Mouse (Mus musculus) urinary bladder, postnatal 10 days (tissue): ENCODE results near the gene Fanca.
"Not testable (repeated sequence)": the region's sequence is repeated elsewhere in the genome, so short reads cannot be mapped to it uniquely, and the experiment has no call there.

Experiments
- DNase-seq: peaks from one replicate; pipeline ENCODE4 v3.0.0; 2022; ENCODE audit warnings: low spot score

Fanca gene

DNA sequence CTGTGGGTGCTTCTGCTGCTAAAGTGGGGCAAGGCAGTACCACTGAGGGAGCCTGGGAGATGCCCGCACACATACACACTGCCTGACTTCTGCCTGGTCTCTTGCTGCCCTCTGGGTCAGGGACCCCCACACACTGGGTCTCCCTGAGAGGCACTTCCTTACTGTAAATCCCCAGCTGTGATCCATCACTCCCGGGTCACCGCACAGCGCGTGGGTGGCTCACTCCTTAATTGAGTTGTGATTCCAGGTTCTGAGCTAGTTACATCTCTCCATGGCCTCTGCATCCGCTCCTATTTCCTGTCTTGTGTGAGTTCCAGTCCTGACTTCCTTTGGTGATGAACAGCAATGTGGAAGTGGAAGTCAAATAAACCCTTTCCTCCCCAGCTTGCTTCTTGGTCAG, 12.3 kb upstream of the Fanca start:
- no peak for DNase-seq

GRCm38 (mm10) chr8:123329961-123330360, 11.6 kb upstream of the Fanca start:
- DNase-seq, result no peak

DNA sequence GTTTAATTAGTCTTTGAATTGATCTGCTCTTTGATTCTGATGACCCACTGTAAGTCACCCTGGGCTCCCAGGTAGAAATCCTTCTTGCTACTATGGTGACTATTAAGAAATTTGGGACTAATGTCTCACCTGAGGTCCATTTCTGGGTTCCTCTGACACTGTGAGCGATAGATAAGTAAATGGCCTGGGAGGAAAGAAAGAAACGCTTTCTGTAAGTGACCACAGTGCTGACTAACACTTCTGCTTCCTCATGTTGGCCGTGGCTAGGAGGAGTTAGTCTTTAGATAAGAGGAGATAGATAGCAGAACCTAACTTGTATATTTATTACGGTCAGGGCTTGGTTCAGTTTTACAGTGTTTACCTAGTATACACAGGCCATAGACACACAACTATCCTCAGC, 11.0 kb upstream of the Fanca start:
- DNase-seq, result no peak

DNA sequence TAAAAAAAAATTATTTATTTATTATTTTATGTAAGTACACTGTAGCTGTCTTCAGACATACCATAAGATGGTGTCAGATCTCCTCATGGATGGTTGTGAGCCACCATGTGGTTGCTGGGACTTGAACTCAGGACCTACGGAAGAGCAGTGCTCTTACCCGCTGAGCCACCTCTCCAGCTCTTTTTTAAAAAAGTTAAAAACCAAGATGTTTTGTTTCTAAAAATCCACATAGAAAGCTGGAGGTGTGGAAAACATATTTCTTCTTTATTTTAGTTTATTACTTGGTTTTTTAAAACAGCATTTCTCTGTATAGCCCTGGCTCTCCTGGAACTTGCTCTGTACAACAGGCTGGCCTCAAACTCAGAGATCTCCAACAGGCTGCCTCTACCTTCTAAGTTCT, 10.2 kb upstream of the Fanca start:
- no peak for DNase-seq

DNA sequence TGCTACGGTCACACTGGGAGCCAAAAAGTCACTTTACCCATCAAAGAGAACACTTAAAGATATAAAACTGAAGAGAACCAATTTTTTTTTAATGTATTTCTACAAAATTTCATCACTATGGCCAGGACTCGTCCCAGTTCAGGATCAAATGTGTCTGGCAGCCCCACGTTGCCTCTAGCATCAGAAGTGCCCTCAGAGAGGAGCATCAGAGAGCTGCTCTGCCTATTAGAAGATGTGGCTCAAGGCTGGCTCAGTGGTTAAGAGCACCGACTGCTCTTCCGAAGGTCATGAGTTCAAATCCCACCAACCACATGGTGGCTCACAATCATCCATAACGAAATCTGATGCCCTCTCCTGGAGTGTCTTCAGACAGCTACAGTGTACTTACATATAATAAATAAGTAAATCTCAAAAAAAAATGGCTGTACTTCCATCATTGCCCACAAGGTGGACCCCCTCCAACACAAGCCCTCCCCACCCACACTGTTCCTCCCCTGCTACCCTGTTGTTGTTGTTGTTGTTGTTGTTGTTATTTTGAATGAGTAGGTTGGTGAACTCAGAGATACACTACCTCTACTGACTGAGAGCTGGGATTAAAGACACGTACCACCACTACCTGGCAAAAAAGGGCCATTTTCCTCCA, 1.3 kb upstream of the Fanca start:
- DNase-seq, result no peak

DNA sequence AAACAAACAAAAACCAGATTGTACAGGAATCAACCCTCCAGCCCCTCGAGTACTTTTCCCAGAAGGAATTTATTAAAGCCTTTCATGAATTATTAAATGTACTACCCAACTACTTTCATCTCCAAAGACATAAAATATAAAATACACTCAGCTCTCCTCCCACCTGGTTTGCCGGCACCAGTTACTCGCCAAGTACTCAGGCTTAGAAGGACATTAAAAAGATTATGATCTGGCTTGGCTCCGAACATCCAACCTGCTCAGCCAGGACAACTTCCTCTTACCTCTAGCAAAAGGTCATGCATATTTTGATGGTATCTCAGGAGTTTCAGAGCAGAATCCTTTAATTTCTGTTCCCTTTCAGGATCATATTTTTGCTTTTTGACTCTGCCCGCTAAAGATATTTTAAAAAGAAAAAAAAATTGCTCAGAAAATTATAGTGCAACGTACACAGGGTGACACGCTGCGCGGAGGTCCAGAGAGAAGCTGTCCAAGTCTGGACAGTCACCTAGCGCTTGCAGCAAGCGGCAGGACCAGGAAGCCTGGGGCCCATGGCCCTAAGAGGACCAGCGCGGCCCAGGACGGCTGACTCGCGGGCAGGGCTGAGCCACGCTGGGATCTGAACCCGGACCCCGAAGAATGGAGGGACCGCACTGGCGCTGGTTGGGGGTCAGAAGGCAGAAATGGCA, 452 bp downstream of the Fanca start:
- DNase-seq, result no peak

DNA sequence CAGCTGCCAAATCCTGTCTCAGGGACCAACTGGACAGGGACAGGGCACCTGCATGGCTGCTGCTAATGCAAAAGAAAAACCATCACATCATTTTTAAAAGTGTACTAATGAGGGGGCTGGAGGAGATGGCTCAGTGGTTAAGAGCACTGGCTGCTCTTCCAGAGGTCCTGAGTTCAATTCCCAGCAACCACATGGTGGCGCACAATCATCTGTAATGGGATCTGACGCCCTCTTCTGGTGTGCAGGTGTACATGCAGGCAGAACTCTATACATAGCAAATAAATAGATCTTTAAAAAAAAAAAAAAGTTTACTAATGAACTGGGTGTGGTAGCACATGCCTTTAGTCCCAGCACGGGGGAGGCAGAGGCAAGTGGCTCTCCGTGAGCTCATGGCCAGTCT, 9.6 kb downstream of the Fanca start:
- no peak for DNase-seq

DNA sequence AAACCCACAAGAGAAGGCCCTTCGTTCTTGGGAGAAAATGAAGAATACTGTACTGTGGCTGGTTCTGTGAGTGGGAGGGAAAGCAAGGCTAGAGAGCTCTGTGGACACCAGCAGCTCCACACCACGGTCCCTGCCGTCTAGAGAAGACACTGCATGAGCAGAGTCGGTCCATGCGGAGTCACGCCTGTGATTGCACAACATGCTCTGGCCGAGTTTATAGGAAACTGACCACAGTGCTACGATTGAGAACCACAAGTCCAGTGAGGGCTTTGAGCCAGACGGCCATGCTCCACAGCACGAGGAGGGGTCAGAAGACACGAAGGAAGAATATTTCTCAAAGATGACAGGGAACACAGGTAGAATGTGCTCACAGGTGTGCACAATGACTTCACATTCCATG, 20.1 kb downstream of the Fanca start:
- DNase-seq, result no peak

DNA sequence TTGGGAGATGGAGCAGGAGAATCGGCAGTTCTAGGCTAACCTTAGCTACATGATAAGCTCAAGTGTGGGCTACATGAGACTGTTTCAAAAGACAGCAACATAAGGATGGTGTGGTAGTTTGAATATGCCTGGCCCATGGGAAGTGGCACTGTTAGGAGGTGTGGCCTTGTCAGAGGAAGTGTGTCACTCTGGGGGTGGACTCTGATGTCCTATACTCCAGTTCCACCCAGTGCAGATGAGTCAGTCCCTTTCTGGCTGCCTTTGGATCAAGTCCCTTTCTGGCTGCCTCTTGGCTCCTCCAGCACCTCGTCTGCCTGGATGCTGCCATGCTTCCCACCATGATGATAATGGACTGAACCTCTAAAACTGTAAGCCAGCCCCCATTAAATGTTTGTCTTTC, 25.6 kb downstream of the Fanca start:
- DNase-seq, result no peak

- DNase-seq, result no peak
These were observed 26.1 kb downstream of the Fanca start for GRCm38 (mm10) chr8:123292281-123292680.

- DNase-seq, result no peak
These were observed 26.7 kb downstream of the Fanca start for GRCm38 (mm10) chr8:123291716-123292115.

DNA sequence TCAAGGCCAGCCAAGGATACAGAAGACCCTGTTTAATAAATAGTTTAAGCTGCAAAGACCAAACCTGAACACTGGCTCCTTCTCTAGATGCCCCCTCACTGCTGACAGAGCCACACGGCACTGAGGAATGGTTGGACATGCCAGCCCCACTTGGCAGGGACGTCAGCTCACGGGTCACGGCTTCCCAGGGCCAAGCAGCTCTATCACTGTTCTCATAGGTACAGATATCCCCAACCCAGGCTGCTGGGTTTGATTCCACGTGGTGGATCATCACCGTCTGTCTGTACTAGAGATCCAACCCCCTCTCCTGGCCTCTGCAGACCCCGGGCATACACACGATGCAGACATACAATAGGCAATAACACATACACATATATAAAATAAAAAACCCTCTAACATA, 27.7 kb downstream of the Fanca start:
- DNase-seq, result no peak

- DNase-seq, result no peak
These were observed 28.2 kb downstream of the Fanca start for GRCm38 (mm10) chr8:123290166-123290565.

DNA sequence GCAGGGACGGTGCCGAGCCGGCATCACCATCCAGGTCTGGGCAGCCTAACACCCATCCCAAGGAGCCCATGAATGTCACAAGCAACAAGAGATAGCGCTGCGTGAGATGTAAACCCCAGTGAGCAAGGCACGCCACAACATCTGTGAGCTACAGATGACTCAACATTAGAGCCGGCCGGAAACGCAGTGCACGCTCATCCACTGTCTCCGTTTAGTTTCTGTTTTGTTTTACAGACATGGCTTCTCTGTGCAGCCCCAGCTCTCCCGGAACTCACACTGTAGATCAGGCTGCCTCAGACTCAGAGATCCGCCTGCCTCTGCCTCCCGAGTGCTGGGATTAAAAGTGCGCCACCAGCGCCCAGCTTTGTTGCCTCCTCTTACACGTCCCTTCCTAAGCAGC, 31.0 kb downstream of the Fanca start:
- DNase-seq, result no peak

DNA sequence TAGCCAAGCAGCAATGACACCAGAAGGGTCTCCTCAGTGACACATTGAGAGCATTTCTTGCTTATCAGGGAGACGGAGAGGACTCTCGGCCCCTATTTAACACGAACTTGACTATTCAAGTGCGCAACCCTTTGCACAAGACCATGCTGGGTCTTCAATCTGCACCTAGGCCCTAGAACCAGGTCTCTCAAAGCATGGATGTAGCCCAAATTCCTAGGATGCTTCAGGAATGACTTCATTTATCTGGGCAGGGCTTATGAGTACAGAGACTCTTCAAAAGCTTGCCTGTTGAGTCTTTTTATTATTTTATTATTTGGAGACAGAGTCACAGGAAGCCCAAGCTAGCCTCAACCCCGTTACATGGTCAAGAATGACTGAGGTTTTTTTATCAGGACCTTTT, 33.9 kb downstream of the Fanca start:
- no peak for DNase-seq

DNA sequence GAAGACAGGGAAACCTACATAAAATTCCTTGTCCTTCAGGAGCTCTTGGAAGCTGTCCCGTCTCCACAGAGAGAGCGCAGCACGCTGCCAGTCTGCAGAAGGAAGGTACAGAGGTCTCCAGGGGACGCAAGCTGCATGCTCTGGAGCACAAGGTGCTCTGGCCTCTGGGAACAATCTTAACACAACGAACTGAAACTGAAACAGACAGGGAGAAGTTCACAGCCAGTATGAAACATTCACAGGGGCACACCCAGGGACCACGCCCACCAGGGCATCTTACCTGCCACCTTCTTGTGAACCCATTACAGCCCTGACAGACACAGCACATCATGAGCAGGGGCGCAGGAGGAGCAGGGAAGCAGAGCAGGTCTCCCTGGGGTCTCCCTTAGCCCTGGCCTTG, 34.4 kb downstream of the Fanca start:
- no peak for DNase-seq

- DNase-seq, result not testable (repeated sequence)
These were observed 35.4 kb downstream of the Fanca start for GRCm38 (mm10) chr8:123282994-123283393.

- no peak for DNase-seq
These were observed 37.9 kb downstream of the Fanca start for GRCm38 (mm10) chr8:123280302-123281094.

DNA sequence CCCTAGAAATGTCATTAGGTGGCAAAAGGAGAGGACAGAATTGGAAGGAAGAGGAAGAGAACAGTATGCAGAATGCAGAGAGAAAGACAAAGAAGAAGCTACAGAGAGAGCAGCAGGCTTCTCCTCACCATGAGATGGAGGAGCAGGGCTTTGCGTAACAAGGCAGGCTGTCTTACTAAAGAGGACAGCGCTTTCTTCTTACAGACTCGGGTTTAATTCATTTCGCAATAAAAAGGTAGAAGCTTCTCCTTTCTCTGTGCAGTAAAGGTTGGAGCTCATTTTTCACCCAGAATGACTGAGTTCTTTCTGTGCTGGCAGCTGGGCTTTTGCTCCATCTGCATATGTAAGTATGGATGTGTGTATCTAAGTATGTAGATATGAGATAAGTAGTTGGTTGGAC, 38.5 kb downstream of the Fanca start:
- DNase-seq, result no peak

GRCm38 (mm10) chr8:123278445-123278844, 39.9 kb downstream of the Fanca start:
- no peak for DNase-seq

GRCm38 (mm10) chr8:123275096-123275495, 43.3 kb downstream of the Fanca start:
- no peak for DNase-seq

- DNase-seq, result no peak
These were observed 43.9 kb downstream of the Fanca start for GRCm38 (mm10) chr8:123274447-123274846.

DNA sequence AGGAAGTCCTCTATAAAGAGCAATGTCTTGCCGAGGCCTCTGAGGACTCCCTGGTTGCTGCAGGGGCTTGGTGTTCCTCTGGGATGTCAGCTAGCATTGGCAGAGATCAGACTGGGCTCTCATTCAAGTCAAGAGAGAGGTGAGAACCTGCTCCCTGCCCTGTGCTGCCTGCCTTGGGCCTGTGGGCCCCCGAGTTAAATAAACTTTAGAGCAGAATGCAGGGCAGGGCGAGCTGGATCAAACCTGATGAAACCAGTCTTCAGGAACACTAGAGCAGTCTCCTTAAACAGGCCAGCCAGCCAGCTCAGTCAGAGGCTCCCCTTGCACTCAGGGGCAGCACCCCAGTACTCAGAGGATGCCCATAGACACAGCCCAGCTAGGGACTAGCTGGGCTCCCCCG, 46.5 kb downstream of the Fanca start:
- no peak for DNase-seq
